Mouse (Mus musculus): Measurements from ENCODE around the gene Mapk10.
A peak's percentile ranks its signal among the peaks of the same experiment; 100 is the strongest.

Mapk10 gene

GRCm38 (mm10) chr5:103037752-103038151, 173.4 kb downstream of the Mapk10 start:
- DNase-seq: no peak

- DNase-seq: peak; percentile 87 to 93
Measured at GRCm38 (mm10) chr5:103028940-103029621, 182.1 kb downstream of the Mapk10 start.

GRCm38 (mm10) chr5:103022504-103023172, 188.5 kb downstream of the Mapk10 start:
- DNase-seq: peak in 1 of 2 experiments; percentile 24

- DNase-seq: peak; percentile 42 to 56
Measured at GRCm38 (mm10) chr5:103021479-103021878, 189.7 kb downstream of the Mapk10 start.

- no peak for DNase-seq
Measured at GRCm38 (mm10) chr5:103020954-103021353, 190.2 kb downstream of the Mapk10 start.

- no peak for DNase-seq
Measured at GRCm38 (mm10) chr5:103020127-103020526, 191.0 kb downstream of the Mapk10 start.

GRCm38 (mm10) chr5:103017637-103018036, 193.5 kb downstream of the Mapk10 start:
- no peak for DNase-seq

GRCm38 (mm10) chr5:103014309-103014708, 196.8 kb downstream of the Mapk10 start:
- DNase-seq: no peak

- peak; percentile 74 to 88 for DNase-seq
Measured at GRCm38 (mm10) chr5:103008894-103009293, 202.2 kb downstream of the Mapk10 start.

- no peak for DNase-seq
Measured at GRCm38 (mm10) chr5:103002116-103002515, 209.0 kb downstream of the Mapk10 start.

- DNase-seq: peak; percentile 84 to 86
Measured at GRCm38 (mm10) chr5:103000572-103000971, 210.6 kb downstream of the Mapk10 start.

GRCm38 (mm10) chr5:102998524-102998923, 212.6 kb downstream of the Mapk10 start:
- no peak for DNase-seq

- no peak for DNase-seq
Measured at GRCm38 (mm10) chr5:102997907-102998306, 213.2 kb downstream of the Mapk10 start.

GRCm38 (mm10) chr5:102996331-102996730, 214.8 kb downstream of the Mapk10 start:
- DNase-seq: peak in 1 of 2 experiments; percentile 41

GRCm38 (mm10) chr5:102995928-102996327, 215.2 kb downstream of the Mapk10 start:
- peak; percentile 50 to 75 for DNase-seq

GRCm38 (mm10) chr5:102993951-102994350, 217.2 kb downstream of the Mapk10 start:
- DNase-seq: no peak

- no peak for DNase-seq
Measured at GRCm38 (mm10) chr5:102991691-102992090, 219.4 kb downstream of the Mapk10 start.

GRCm38 (mm10) chr5:102978382-102978781, 232.8 kb downstream of the Mapk10 start:
- no peak for DNase-seq

GRCm38 (mm10) chr5:102977138-102977537, 234.0 kb downstream of the Mapk10 start:
- DNase-seq: no peak

GRCm38 (mm10) chr5:102976540-102976939, 234.6 kb downstream of the Mapk10 start:
- no peak for DNase-seq

- no peak for DNase-seq
Measured at GRCm38 (mm10) chr5:102974400-102974799, 236.7 kb downstream of the Mapk10 start.

GRCm38 (mm10) chr5:102964396-102964795, 246.7 kb downstream of the Mapk10 start:
- DNase-seq: no peak

GRCm38 (mm10) chr5:102953414-102953813, 257.7 kb downstream of the Mapk10 start:
- DNase-seq: no peak

- DNase-seq: no peak
Measured at GRCm38 (mm10) chr5:102952918-102953317, 258.2 kb downstream of the Mapk10 start.

Data from cerebellum, postnatal 25 days (tissue).